Mouse (Mus musculus) bone marrow macrophage, adult 2 months (primary cell): ENCODE data around the gene Deaf1. TPM values are rescaled to one million over a fixed set of nuclear protein-coding genes. Genes with fewer than 3 reads are reported as not detected.

Experiments used
- H3K27ac ChIP-seq: 2 replicates; pipeline ENCODE4 v1.5.1; 2012; ENCODE audit warnings: low read depth, low read length; ENCODE audit not compliant: insufficient read depth
- H3K4me1 ChIP-seq: 2 replicates; pipeline ENCODE4 v1.6.1; 2012; ENCODE audit warnings: low read length; ENCODE audit not compliant: control insufficient read depth, insufficient read depth
- H3K4me3 ChIP-seq: 2 replicates; pipeline ENCODE4 v1.5.1; 2012; ENCODE audit warnings: mild to moderate bottlenecking, low read length, moderate library complexity; ENCODE audit not compliant: insufficient read depth
- CTCF ChIP-seq: IDR thresholded peaks from 2 replicates; pipeline ENCODE4 v1.5.1; 2012; ENCODE audit warnings: low read depth, mild to moderate bottlenecking, low read length, moderate library complexity
- POLR2A ChIP-seq: IDR thresholded peaks from 2 replicates; pipeline ENCODE4 v1.6.1; 2012; ENCODE audit warnings: mild to moderate bottlenecking, low read depth, low read length, borderline replicate concordance
- polyA plus RNA-seq: library from polyadenylated mRNA; stranded (reverse); fragments of >200 nt; gene quantifications from 2 replicates; pipeline ENCODE4 v1.2.4, GENCODE M21; 2012; ENCODE audit not compliant: missing spikeins, insufficient read depth, insufficient read length

Gene Deaf1
- polyA plus RNA-seq, 1 experiment = 37.4 TPM

DNA sequence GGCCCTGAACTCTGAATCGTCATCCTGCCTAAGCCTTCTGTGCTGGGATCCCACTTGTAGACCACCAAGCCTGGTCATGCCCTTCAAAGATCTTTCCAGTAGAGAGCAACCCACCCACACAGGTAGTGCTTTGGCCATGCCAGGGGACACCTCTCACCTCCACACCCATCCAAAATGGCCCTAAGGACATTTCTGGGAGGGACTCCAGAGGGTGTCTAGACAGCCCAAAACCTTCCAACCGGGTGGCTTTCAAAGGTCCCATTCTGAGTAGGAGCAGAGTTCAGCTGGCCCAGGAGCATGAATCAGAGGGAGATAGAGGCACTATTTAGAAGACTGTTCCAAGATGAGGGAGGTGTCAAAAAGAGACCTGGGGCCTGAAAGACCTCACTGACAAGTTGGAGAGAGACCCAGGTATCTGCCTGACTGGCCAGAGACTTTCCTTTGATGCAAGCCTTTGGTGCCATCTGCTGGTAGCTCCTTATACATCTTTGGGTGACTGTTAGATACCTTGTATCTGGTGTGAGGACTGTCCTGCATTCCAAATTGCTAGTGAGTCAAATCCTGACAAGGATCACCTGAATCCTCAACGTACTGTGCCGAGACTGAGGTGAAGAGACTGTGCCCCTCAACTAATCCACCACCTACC lies 35.7 kb upstream of the Deaf1 start:
- TF ChIP-seq CTCF (peak; percentile 56), POLR2A (no peak)
- H3K4me1 ChIP-seq = peaks cover 3% of the 10 kb centered on the region
- H3K4me3 ChIP-seq = no peak overlapping the region
- no peak overlapping the region for H3K27ac ChIP-seq

- Histone ChIP-seq H3K4me3 (no peak overlapping the region), H3K27ac (no peak overlapping the region), H3K4me1 (peaks cover 3% of the 10 kb centered on the region; the same call in 1 of the 2 replicates)
- TF ChIP-seq POLR2A (no peak), CTCF (no peak)
Observed at GRCm38 (mm10) chr7:141361510-141361909, 34.0 kb upstream of the Deaf1 start.

DNA sequence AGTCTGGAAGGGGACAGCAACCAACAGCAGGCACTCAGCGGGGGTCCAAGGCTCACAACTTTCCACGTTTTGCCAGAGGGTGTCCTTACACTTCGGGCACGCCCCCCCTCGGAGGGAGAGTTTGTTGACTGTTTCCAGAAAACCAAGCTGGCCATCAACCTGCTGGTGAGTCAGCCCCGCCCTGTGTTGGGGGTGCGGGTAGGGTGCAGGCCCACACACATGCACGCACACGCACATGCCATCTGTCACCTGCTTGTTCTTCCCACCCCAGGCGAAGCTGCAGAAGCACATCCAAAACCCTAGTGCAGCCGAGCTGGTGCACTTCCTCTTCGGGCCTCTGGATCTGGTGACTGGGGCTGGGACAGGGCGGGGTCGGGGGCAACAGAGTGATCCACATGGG lies 29.5 kb upstream of the Deaf1 start:
- Histone ChIP-seq H3K4me1 (peaks cover 3% of the 10 kb centered on the region; the same call in 1 of the 2 replicates), H3K4me3 (no peak overlapping the region), H3K27ac (no peak overlapping the region)
- TF ChIP-seq CTCF (no peak), POLR2A (no peak)

GRCm38 (mm10) chr7:141355626-141356326 lies 28.3 kb upstream of the Deaf1 start:
- H3K4me3 ChIP-seq = no peak overlapping the region
- H3K4me1 ChIP-seq = peaks cover 3% of the 10 kb centered on the region; the same call in 1 of the 2 replicates
- H3K27ac ChIP-seq = no peak overlapping the region
- TF ChIP-seq POLR2A = no peak
- TF ChIP-seq CTCF = peak; percentile 16; the same call in 1 of the 2 replicates

DNA sequence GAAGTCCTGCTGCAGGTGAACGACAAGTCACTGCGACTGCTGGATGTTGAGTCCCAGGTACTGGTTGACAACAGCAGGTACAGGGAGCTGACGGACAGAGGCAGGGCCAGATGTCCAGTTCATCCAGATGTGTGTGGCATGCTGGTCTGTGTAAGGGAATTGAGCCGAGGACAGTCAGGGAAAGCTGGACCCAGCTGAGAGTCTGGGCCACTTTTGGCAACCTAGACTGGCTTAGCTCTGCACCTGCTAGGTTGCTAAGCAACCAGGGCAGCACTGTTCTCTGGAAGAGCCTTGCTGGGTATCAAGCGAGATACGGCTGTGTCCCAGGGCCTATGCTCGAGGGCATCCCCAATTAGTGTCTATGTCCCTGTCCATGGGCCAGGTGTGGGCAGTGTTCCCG lies 27.6 kb upstream of the Deaf1 start:
- peaks cover 3% of the 10 kb centered on the region; the same call in 1 of the 2 replicates for H3K4me1 ChIP-seq
- no peak overlapping the region for H3K27ac ChIP-seq
- no peak overlapping the region for H3K4me3 ChIP-seq
- no peak for TF ChIP-seq CTCF
- TF ChIP-seq POLR2A = no peak

DNA sequence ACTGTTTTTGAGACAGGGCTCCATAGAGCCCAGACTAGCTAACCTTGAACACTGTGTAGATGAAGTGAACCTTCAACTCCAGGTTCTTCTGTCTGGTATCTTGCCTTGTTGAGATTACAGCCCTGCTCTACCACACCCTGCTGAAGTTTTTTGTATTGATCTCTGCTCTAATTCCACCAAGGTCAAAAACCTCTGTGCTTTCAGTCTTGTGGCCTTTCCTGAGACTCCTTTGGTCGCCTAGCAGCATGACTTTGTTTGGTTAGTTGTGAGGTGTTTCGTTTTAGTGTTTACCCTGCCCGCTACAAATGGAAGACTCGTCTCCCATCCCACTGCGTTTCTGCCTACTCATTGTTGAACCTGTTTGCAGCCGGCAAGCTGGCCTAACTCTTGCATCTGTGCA lies 23.6 kb upstream of the Deaf1 start:
- TF ChIP-seq CTCF (no peak), POLR2A (no peak)
- H3K4me1 ChIP-seq = no peaks in the 10 kb centered on the region

DNA sequence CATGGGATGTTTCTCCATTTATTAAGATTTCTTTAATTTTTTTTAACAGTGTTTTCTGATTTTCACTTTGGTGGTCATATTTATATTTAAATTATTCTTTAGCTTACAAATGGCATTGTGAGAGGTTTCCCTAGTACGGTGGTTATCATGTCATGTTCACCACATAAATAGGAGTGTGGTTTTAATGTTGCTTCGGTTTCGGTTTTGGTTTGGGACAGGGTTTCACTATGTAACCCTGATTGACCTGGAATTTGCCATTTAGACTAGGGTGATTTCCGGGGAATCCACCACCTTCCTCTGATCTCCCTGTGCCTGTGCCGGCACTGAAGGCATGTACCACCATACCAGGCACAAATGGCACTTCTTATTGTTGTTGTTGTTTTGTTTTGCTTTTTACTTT lies 17.3 kb upstream of the Deaf1 start:
- Histone ChIP-seq H3K27ac (no peak overlapping the region), H3K4me3 (no peak overlapping the region), H3K4me1 (no peaks in the 10 kb centered on the region)
- TF ChIP-seq CTCF = no peak

More for the DNA sequence above, 23.6 kb upstream of the Deaf1 start:
- H3K27ac ChIP-seq = no peak overlapping the region
- H3K4me3 ChIP-seq = no peak overlapping the region

DNA sequence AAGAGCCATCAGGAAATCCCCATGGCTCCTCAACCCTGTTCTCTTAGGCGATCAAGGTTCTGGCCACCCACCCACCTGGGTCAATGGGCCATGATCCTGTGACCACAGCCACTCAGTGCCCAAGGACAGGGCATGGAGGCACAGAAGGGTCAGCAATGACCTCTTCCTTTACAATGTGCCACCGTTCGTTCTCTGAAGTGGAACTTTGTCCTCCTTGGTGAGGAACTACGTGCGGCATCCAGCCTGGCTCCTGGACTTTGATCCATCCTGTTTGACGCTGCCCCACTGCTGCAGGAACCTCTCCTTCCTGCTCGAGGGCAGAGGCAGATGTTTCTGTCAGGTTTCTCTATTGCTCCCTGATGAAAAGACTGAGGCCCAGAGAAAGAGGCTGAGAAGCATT lies 16.2 kb upstream of the Deaf1 start:
- Histone ChIP-seq H3K27ac (no peak overlapping the region), H3K4me1 (no peaks in the 10 kb centered on the region), H3K4me3 (no peak overlapping the region)
- TF ChIP-seq POLR2A = no peak
- TF ChIP-seq CTCF = no peak

GRCm38 (mm10) chr7:141343230-141343629 lies 15.7 kb upstream of the Deaf1 start:
- no peaks in the 10 kb centered on the region for H3K4me1 ChIP-seq
- H3K27ac ChIP-seq = no peak overlapping the region
- H3K4me3 ChIP-seq = no peak overlapping the region
- TF ChIP-seq CTCF (no peak), POLR2A (no peak)

DNA sequence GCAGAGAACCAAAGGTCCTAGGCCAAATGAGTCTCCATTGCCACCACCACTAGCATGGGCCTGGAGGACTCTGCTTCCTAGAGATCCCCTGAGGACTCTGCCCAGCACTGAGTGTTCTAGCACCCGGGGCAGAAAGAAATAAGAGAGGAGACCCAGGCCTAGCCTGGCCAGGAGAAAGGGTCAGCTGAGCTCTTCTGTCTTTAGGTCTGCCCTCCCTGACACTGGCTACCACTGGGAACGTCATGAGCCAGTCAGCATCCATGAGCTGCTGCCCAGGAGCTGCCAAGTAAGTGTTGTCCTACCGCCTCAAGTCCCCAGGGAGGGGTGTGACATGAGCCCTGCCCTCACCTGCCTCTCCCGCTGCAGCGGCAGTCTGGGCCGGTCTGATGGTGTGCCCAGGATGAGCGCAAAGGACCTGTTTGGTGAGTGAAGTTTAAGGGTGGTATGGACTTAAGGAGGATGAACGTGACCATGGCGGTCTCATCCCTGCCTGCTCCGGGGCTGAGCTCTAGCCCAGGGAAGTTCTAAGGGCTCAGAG lies 14.3 kb upstream of the Deaf1 start:
- Histone ChIP-seq H3K4me1 (no peaks in the 10 kb centered on the region), H3K27ac (no peak overlapping the region), H3K4me3 (no peak overlapping the region)
- TF ChIP-seq CTCF (no peak), POLR2A (no peak)

DNA sequence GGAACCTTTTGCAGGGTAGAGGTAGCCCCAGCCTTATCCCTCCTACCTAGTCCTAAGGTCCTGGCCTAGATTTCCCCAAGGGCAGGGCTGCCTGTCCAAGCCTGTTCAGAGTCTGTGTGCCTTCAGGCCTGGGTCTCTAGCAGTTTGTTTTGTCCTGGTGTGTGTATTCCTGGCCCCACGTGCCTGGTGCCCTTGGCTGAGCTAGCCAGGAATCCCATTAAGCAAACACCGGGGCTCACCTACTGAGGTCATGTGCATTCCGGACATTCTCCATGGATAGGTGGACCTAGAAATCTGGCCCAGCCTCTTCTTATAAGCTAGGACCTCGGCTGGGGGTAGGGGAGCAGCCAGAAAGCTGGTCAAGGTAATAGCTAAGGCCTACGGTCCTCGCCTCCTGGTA lies 13.0 kb upstream of the Deaf1 start:
- TF ChIP-seq POLR2A (no peak), CTCF (no peak)
- Histone ChIP-seq H3K27ac (no peak overlapping the region), H3K4me1 (no peaks in the 10 kb centered on the region), H3K4me3 (no peak overlapping the region)
